In genomic region chr11:84706692-84707091, GRCm38 (mm10) we compare ENCODE assay signal across 9 mouse cellular contexts.
DNase-seq lines count a peak whose midpoint lies in the region; TF ChIP-seq lines count a peak whose summit lies in the region.
"Had no signal": no experiment of that assay in that cellular context is flagged by ENCODE, and none has a peak within 500 bp of the region (broad histone marks: within the 10 kb centered on the region; RNA-seq: fewer than 3 reads in every experiment).

No protein-coding gene starts in this region.

- peak; percentile 10 for DNase-seq in heart, postnatal 4 days
- no peak for DNase-seq in heart, adult 2 months
- peak; percentile 33 for DNase-seq in Muller cell, postnatal 12 days (ENCODE audit: inconsistent ontology term)
- DNase-seq in cerebellum, postnatal 10 days = peak; percentile 66 to 72
- DNase-seq in limb, embryonic 10.5 days (ENCODE audit: low spot score) = no peak
- DNase-seq in kidney, postnatal 25 days = no peak
- DNase-seq in kidney, adult 9 months = no peak
- DNase-seq: right cerebral cortex, adult 18-20 months had no signal

- no peak for TF ChIP-seq POLR2A in heart, adult 2 months (IDR thresholded peaks at IDR 0.05; ENCODE audit: insufficient read depth, low read depth, low read length)

- no peak overlapping the region for H3K9ac ChIP-seq in heart, adult 2 months (ENCODE audit: low read depth, low read length)
- H3K9ac ChIP-seq: lung, embryonic 15.5 days had no signal

- H3K9me3 ChIP-seq in limb, embryonic 10.5 days (replicated peaks) = no peaks in the 10 kb centered on the region
- H3K9me3 ChIP-seq: lung, embryonic 15.5 days had no signal

- TF ChIP-seq EP300 in heart, adult 2 months (IDR thresholded peaks at IDR 0.05; ENCODE audit: insufficient read depth, low read depth, low read length) = no peak

- no peaks in the 10 kb centered on the region for H3K79me2 ChIP-seq in heart, adult 2 months (replicated peaks; ENCODE audit: control insufficient read depth, insufficient read depth, low read length)

- no peak overlapping the region for H3K27ac ChIP-seq in heart, adult 2 months
- peak overlapping the region; percentile 78 for H3K27ac ChIP-seq in limb, embryonic 10.5 days
- H3K27ac ChIP-seq: lung, embryonic 15.5 days had no signal

- TF ChIP-seq CTCF in heart, adult 2 months (IDR thresholded peaks at IDR 0.05) = no peak

- H3K36me3 ChIP-seq in heart, adult 2 months (ENCODE audit: control insufficient read depth, insufficient read depth, low read length) = no peaks in the 10 kb centered on the region
- H3K36me3 ChIP-seq in limb, embryonic 10.5 days = no peaks in the 10 kb centered on the region
- H3K36me3 ChIP-seq: lung, embryonic 15.5 days had no signal

- H3K4me1 ChIP-seq in heart, adult 2 months (ENCODE audit: control insufficient read depth, insufficient read depth, low read length) = no peaks in the 10 kb centered on the region
- peaks cover 59% of the 10 kb centered on the region for H3K4me1 ChIP-seq in limb, embryonic 10.5 days

- 14% methylated on average over 6 of the region's 6 CpGs for WGBS in heart, adult 2 months
- 56% methylated on average over 6 of the region's 6 CpGs for WGBS in limb, embryonic 10.5 days

- intact Hi-C loops in heart, adult 2 months (cut with DNase I) = no loop called here

- 0 out of 2 replicates have a peak, but pooled peaks cover 1% of the 10 kb centered on the region for H3K27me3 ChIP-seq in heart, adult 2 months (ENCODE audit: control insufficient read depth, insufficient read depth, low read length)
- H3K27me3 ChIP-seq in limb, embryonic 10.5 days (ENCODE audit: low read depth, poor library complexity, severe bottlenecking) = peaks cover 47% of the 10 kb centered on the region

- no peak overlapping the region for H3K4me3 ChIP-seq in heart, adult 2 months
- H3K4me3 ChIP-seq in limb, embryonic 10.5 days = no peak overlapping the region
- H3K4me3 ChIP-seq: lung, embryonic 15.5 days had no signal

Comparison
In these comparisons a context has a peak if more than half of its experiments do, and no peak if none do; other contexts are left out.
1. DNase-seq: peak in heart, postnatal 4 days (single experiment), Muller cell, postnatal 12 days (single experiment) and cerebellum, postnatal 10 days (2 of 2); none in heart, adult 2 months (0 of 2), limb, embryonic 10.5 days (single experiment), kidney, postnatal 25 days (0 of 2) and kidney, adult 9 months (single experiment).